Mouse (Mus musculus) kidney, postnatal 10 days (tissue): Measurements from ENCODE around the gene Uvrag.

ENCODE experiments used
- DNase-seq: peaks from one replicate; pipeline ENCODE4 v3.0.0; 2021; ENCODE audit warnings: mixed read lengths

Gene Uvrag

GRCm38 (mm10) chr7:99140984-99141918 lies at the start of gene Uvrag:
TSS of gene Uvrag (minus strand) at chr7:99141141.
- peak; percentile 99 for DNase-seq

GRCm38 (mm10) chr7:99189885-99190284 lies 48.9 kb upstream of the Uvrag start:
- DNase-seq: no peak

GRCm38 (mm10) chr7:99188630-99189029 lies 47.7 kb upstream of the Uvrag start:
- DNase-seq: no peak

- DNase-seq: no peak
Measured at GRCm38 (mm10) chr7:99187451-99187850, 46.5 kb upstream of the Uvrag start.

- no peak for DNase-seq
Measured at GRCm38 (mm10) chr7:99185405-99185804, 44.5 kb upstream of the Uvrag start.

- no peak for DNase-seq
Measured at GRCm38 (mm10) chr7:99183751-99184150, 42.8 kb upstream of the Uvrag start.

GRCm38 (mm10) chr7:99182432-99183172 lies 41.7 kb upstream of the Uvrag start, which contains the start of gene Dgat2:
TSS of gene Dgat2 (minus strand) at chr7:99182719.
- peak; percentile 94 for DNase-seq

GRCm38 (mm10) chr7:99181619-99182431 lies 40.9 kb upstream of the Uvrag start:
- peak; percentile 60 for DNase-seq

GRCm38 (mm10) chr7:99180162-99180561 lies 39.2 kb upstream of the Uvrag start:
- no peak for DNase-seq

- no peak for DNase-seq
Measured at GRCm38 (mm10) chr7:99179271-99179670, 38.3 kb upstream of the Uvrag start.

- DNase-seq: no peak
Measured at GRCm38 (mm10) chr7:99177386-99177785, 36.4 kb upstream of the Uvrag start.

- DNase-seq: no peak
Measured at GRCm38 (mm10) chr7:99175666-99176065, 34.7 kb upstream of the Uvrag start.

GRCm38 (mm10) chr7:99175118-99175517 lies 34.2 kb upstream of the Uvrag start:
- no peak for DNase-seq

- DNase-seq: no peak
Measured at GRCm38 (mm10) chr7:99174006-99174405, 33.1 kb upstream of the Uvrag start.

GRCm38 (mm10) chr7:99172898-99173297 lies 32.0 kb upstream of the Uvrag start:
- no peak for DNase-seq

GRCm38 (mm10) chr7:99171730-99172463 lies 31.0 kb upstream of the Uvrag start:
- no peak for DNase-seq

- peak; percentile 2 for DNase-seq
Measured at GRCm38 (mm10) chr7:99170519-99170918, 29.6 kb upstream of the Uvrag start.

- no peak for DNase-seq
Measured at GRCm38 (mm10) chr7:99169717-99170403, 28.9 kb upstream of the Uvrag start.

- no peak for DNase-seq
Measured at GRCm38 (mm10) chr7:99168756-99169155, 27.8 kb upstream of the Uvrag start.

GRCm38 (mm10) chr7:99167939-99168338 lies 27.0 kb upstream of the Uvrag start:
- DNase-seq: peak; percentile 80

GRCm38 (mm10) chr7:99166159-99166558 lies 25.2 kb upstream of the Uvrag start:
- DNase-seq: no peak
